Mouse (Mus musculus): ENCODE measurements at regions not wholly inside any gene's neighbourhood (a gene's known extent, or its start where the extent isn't known, plus 50 kb on each side); places are given as distances from the start of the nearest gene placed in this dataset.

GRCm38 (mm10) chr6:59684985-59685384, 258.9 kb upstream of the Gprin3 start:
- TF ChIP-seq CTCF (conservative IDR thresholded peaks at IDR 0.05 in 1 of 2, IDR thresholded peaks at IDR 0.05 in 1 of 2; ENCODE audit: low read depth in 2 of 2, low read length in 2 of 2) (no peak), ZC3H11A (IDR thresholded peaks at IDR 0.05; ENCODE audit: low read depth, low read length) (no peak), JUND (conservative IDR thresholded peaks at IDR 0.05; ENCODE audit: low read depth, low read length) (no peak), RAD21 (IDR thresholded peaks at IDR 0.05; ENCODE audit: low read depth, low read length) (no peak)

Data from CH12.LX (cell line).